Mouse (Mus musculus) limb, embryonic 13.5 days (tissue): ENCODE measurements around the gene 1700013H16Rik. TPM values are rescaled to one million over a fixed set of nuclear protein-coding genes. Genes with fewer than 3 reads are reported as not detected.
"Not testable (repeated sequence)": the region's sequence is repeated elsewhere in the genome, so short reads cannot be mapped to it uniquely, and the experiment has no call there.

Source experiments
- ATAC-seq: fragments of 200-750 bp; cut with Nextera tagmentation; 2 replicates; pipeline ENCODE4 v1.8.0; 2017; ENCODE audit warnings: low read depth, moderate number of reproducible peaks, moderate TSS enrichment; ENCODE audit not compliant: low FRiP score
- H3K27ac ChIP-seq: fragments of 300-500 bp; sonication (generic); 2 replicates; pipeline ENCODE4 v1.5.1; 2015; ENCODE audit warnings: inconsistent platforms, mild to moderate bottlenecking, moderate library complexity
- H3K27me3 ChIP-seq: fragments of 300-500 bp; sonication (generic); 2 replicates; pipeline ENCODE4 v1.6.1; 2015; ENCODE audit warnings: mild to moderate bottlenecking, inconsistent platforms
- H3K36me3 ChIP-seq: fragments of 300-500 bp; sonication (generic); 2 replicates; pipeline ENCODE4 v1.6.1; 2015; ENCODE audit warnings: inconsistent platforms, mild to moderate bottlenecking, moderate library complexity
- H3K4me1 ChIP-seq: fragments of 300-500 bp; sonication (generic); 2 replicates; pipeline ENCODE4 v1.6.1; 2015; ENCODE audit warnings: inconsistent platforms
- H3K4me2 ChIP-seq: fragments of 300-500 bp; sonication (generic); replicated peaks from 2 replicates; pipeline ENCODE4 v1.6.1; 2015; ENCODE audit warnings: inconsistent platforms, mild to moderate bottlenecking, moderate library complexity
- H3K4me3 ChIP-seq: fragments of 300-500 bp; sonication (generic); 2 replicates; pipeline ENCODE4 v1.5.1; 2015; ENCODE audit warnings: moderate library complexity, mild to moderate bottlenecking, inconsistent platforms
- H3K9ac ChIP-seq: fragments of 300-500 bp; sonication (generic); 2 replicates; pipeline ENCODE4 v1.6.1; 2015; ENCODE audit warnings: mild to moderate bottlenecking, inconsistent platforms
- H3K9me3 ChIP-seq: fragments of 300-500 bp; sonication (generic); 2 replicates; pipeline ENCODE4 v1.6.1; 2016; ENCODE audit warnings: inconsistent platforms
- WGBS: fragments of 180-500 bp; shearing (Covaris S2); methylation state at CpG from one replicate; pipeline ENCODE4 v1.1.7; 2015; 5-methylcytosine and 5-hydroxymethylcytosine counted together
- polyA plus RNA-seq: library from polyadenylated mRNA; unstranded; fragments of >200 nt; fragmentation: Nextera tagmentation; extraction: Ambion mirVana; gene quantifications from 2 replicates; pipeline ENCODE4 v1.2.1, GENCODE M21; 2015

1700013H16Rik gene
- polyA plus RNA-seq = not detected in 2 replicates

GRCm38 (mm10) chrX:53757736-53758135, at the start of gene 1700013H16Rik:
Gene 1700013H16Rik, minus strand, starts transcription at chrX:53757831.
- ATAC-seq = no peak
- Histone ChIP-seq H3K36me3 (no peaks in the 10 kb centered on the region), H3K9ac (no peak within 1 kb of the TSS), H3K27me3 (no peaks in the 10 kb centered on the region), H3K27ac (no peak within 1 kb of the TSS), H3K4me1 (no peaks in the 10 kb centered on the region), H3K9me3 (peaks cover 8% of the 10 kb centered on the region), H3K4me3 (no peak within 1 kb of the TSS), H3K4me2 (no peak within 1 kb of the TSS)
- 92% methylated on average over 16 of the region's 16 CpGs for WGBS

GRCm38 (mm10) chrX:53799074-53799473, 41.4 kb upstream of the 1700013H16Rik start:
- Histone ChIP-seq H3K27me3 (no peaks in the 10 kb centered on the region), H3K9me3 (no peaks in the 10 kb centered on the region), H3K4me1 (no peaks in the 10 kb centered on the region), H3K4me3 (no peak overlapping the region), H3K9ac (no peak overlapping the region), H3K27ac (no peak overlapping the region), H3K36me3 (no peaks in the 10 kb centered on the region), H3K4me2 (no peak overlapping the region)
- WGBS = 24% methylated on average over 3 of the region's 3 CpGs
- no peak for ATAC-seq

- ATAC-seq, H3K27me3 ChIP-seq, H3K4me1 ChIP-seq, H3K9ac ChIP-seq, H3K27ac ChIP-seq, H3K36me3 ChIP-seq, H3K4me3 ChIP-seq, H3K9me3 ChIP-seq, H3K4me2 ChIP-seq: not testable (repeated sequence)
- 85% methylated on average over 11 of the region's 11 CpGs for WGBS
These were observed 39.9 kb upstream of the 1700013H16Rik start, which contains the start of gene Xlr for GRCm38 (mm10) chrX:53797519-53797918. Gene Xlr, minus strand, starts transcription at chrX:53797706.

GRCm38 (mm10) chrX:53776276-53776675, 18.6 kb upstream of the 1700013H16Rik start, which contains the start of gene Zfp36l3:
Gene Zfp36l3, minus strand, starts transcription at chrX:53776394.
- WGBS = 89% methylated on average over 12 of the region's 12 CpGs
- ATAC-seq = no peak
- Histone ChIP-seq H3K4me3 (no peak within 1 kb of the TSS), H3K36me3 (no peaks in the 10 kb centered on the region), H3K27me3 (no peaks in the 10 kb centered on the region), H3K4me2 (no peak within 1 kb of the TSS), H3K9ac (no peak within 1 kb of the TSS), H3K4me1 (no peaks in the 10 kb centered on the region), H3K27ac (no peak within 1 kb of the TSS), H3K9me3 (no peaks in the 10 kb centered on the region)

GRCm38 (mm10) chrX:53752851-53753250, 4.8 kb downstream of the 1700013H16Rik start:
- Histone ChIP-seq H3K9me3 (peaks cover 7% of the 10 kb centered on the region), H3K27me3 (no peaks in the 10 kb centered on the region), H3K9ac (no peak overlapping the region), H3K27ac (no peak overlapping the region), H3K4me2 (no peak overlapping the region), H3K4me3 (no peak overlapping the region), H3K4me1 (no peaks in the 10 kb centered on the region), H3K36me3 (no peaks in the 10 kb centered on the region)
- WGBS = 78% methylated on average over 1 of the region's 1 CpGs
- ATAC-seq = no peak

- H3K27ac ChIP-seq = no peak overlapping the region
- H3K36me3 ChIP-seq = no peaks in the 10 kb centered on the region
These were observed 28.7 kb downstream of the 1700013H16Rik start for GRCm38 (mm10) chrX:53728967-53729366.

GRCm38 (mm10) chrX:53724596-53724995, 33.0 kb downstream of the 1700013H16Rik start, which contains the start of gene 4930502E18Rik:
Gene 4930502E18Rik, plus strand, starts transcription at chrX:53724826.
- H3K36me3 ChIP-seq = no peaks in the 10 kb centered on the region
- no peaks in the 10 kb centered on the region for H3K27me3 ChIP-seq
- H3K4me2 ChIP-seq = no peak within 1 kb of the TSS
- no peak within 1 kb of the TSS for H3K4me3 ChIP-seq
- ATAC-seq = no peak
- H3K4me1 ChIP-seq = no peaks in the 10 kb centered on the region
- WGBS = 84% methylated on average over 11 of the region's 11 CpGs
- H3K9ac ChIP-seq = no peak within 1 kb of the TSS
- H3K27ac ChIP-seq = no peak within 1 kb of the TSS
- no peaks in the 10 kb centered on the region for H3K9me3 ChIP-seq

More at GRCm38 (mm10) chrX:53728967-53729366, 28.7 kb downstream of the 1700013H16Rik start:
- H3K4me1 ChIP-seq = no peaks in the 10 kb centered on the region
- ATAC-seq = no peak
- H3K9me3 ChIP-seq = no peaks in the 10 kb centered on the region
- 78% methylated on average over 2 of the region's 2 CpGs for WGBS
- no peak overlapping the region for H3K9ac ChIP-seq
- H3K4me2 ChIP-seq = no peak overlapping the region
- no peak overlapping the region for H3K4me3 ChIP-seq
- H3K27me3 ChIP-seq = no peaks in the 10 kb centered on the region

GRCm38 (mm10) chrX:53716323-53717182, 41.1 kb downstream of the 1700013H16Rik start:
- Histone ChIP-seq H3K4me1 (no peaks in the 10 kb centered on the region), H3K36me3 (no peaks in the 10 kb centered on the region), H3K4me2 (peak overlapping the region; percentile 60), H3K9me3 (no peaks in the 10 kb centered on the region), H3K27ac (no peak overlapping the region), H3K27me3 (no peaks in the 10 kb centered on the region), H3K4me3 (peak overlapping the region; percentile 39), H3K9ac (peak overlapping the region; percentile 59)
- WGBS = 15% methylated on average over 47 of the region's 49 CpGs
- ATAC-seq = peak; percentile 78

GRCm38 (mm10) chrX:53715942-53716322, 41.7 kb downstream of the 1700013H16Rik start:
- ATAC-seq = no peak
- WGBS = 33% methylated on average over 2 of the region's 2 CpGs

GRCm38 (mm10) chrX:53702673-53703072, 55.0 kb downstream of the 1700013H16Rik start:
- Histone ChIP-seq H3K9ac (no peak overlapping the region), H3K4me2 (no peak overlapping the region), H3K4me1 (no peaks in the 10 kb centered on the region), H3K36me3 (no peaks in the 10 kb centered on the region), H3K4me3 (no peak overlapping the region), H3K27ac (no peak overlapping the region), H3K9me3 (no peaks in the 10 kb centered on the region), H3K27me3 (no peaks in the 10 kb centered on the region)
- 85% methylated on average over 3 of the region's 3 CpGs for WGBS
- ATAC-seq = no peak

More at GRCm38 (mm10) chrX:53715942-53716322, 41.7 kb downstream of the 1700013H16Rik start:
- H3K9me3 ChIP-seq = no peaks in the 10 kb centered on the region
- H3K4me2 ChIP-seq = peak overlapping the region; percentile 60
- H3K36me3 ChIP-seq = no peaks in the 10 kb centered on the region
- peak overlapping the region; percentile 59 for H3K9ac ChIP-seq
- H3K27me3 ChIP-seq = no peaks in the 10 kb centered on the region
- no peaks in the 10 kb centered on the region for H3K4me1 ChIP-seq
- peak overlapping the region; percentile 39 for H3K4me3 ChIP-seq
- no peak overlapping the region for H3K27ac ChIP-seq

- H3K9ac ChIP-seq = no peak overlapping the region
- no peaks in the 10 kb centered on the region for H3K27me3 ChIP-seq
- H3K4me3 ChIP-seq = no peak overlapping the region
- no peak overlapping the region for H3K4me2 ChIP-seq
- no peaks in the 10 kb centered on the region for H3K9me3 ChIP-seq
- H3K36me3 ChIP-seq = no peaks in the 10 kb centered on the region
- 100% methylated on average over 2 of the region's 2 CpGs for WGBS
- H3K4me1 ChIP-seq = no peaks in the 10 kb centered on the region
- H3K27ac ChIP-seq = no peak overlapping the region
- no peak for ATAC-seq
These were observed 58.4 kb downstream of the 1700013H16Rik start for GRCm38 (mm10) chrX:53699225-53699624.

GRCm38 (mm10) chrX:53694008-53694777, 63.4 kb downstream of the 1700013H16Rik start:
- H3K27ac ChIP-seq = no peak overlapping the region
- H3K4me1 ChIP-seq = no peaks in the 10 kb centered on the region
- no peaks in the 10 kb centered on the region for H3K9me3 ChIP-seq
- no peak overlapping the region for H3K9ac ChIP-seq
- H3K27me3 ChIP-seq = no peaks in the 10 kb centered on the region
- 85% methylated on average over 9 of the region's 9 CpGs for WGBS
- ATAC-seq = no peak
- no peaks in the 10 kb centered on the region for H3K36me3 ChIP-seq
- no peak overlapping the region for H3K4me3 ChIP-seq
- no peak overlapping the region for H3K4me2 ChIP-seq
